Mouse (Mus musculus): ENCODE data around the gene Gp9.

Gp9 gene

GRCm38 (mm10) chr6:87777842-87778241 is at the start of gene Gp9:
Gene Gp9, plus strand, starts transcription at chr6:87778072.
- DNase-seq (ENCODE audit: low spot score in 2 of 2): no peak

GRCm38 (mm10) chr6:87728102-87728501 is 49.8 kb upstream of the Gp9 start:
- DNase-seq (ENCODE audit: low spot score in 2 of 2): no peak

GRCm38 (mm10) chr6:87730141-87730540 is 47.7 kb upstream of the Gp9 start:
- DNase-seq (ENCODE audit: low spot score in 2 of 2): no peak

GRCm38 (mm10) chr6:87730591-87731462 is 47.0 kb upstream of the Gp9 start, which contains the start of gene Efcc1:
Gene Efcc1, plus strand, starts transcription at chr6:87730869.
- DNase-seq (ENCODE audit: low spot score in 2 of 2): no peak

DNA sequence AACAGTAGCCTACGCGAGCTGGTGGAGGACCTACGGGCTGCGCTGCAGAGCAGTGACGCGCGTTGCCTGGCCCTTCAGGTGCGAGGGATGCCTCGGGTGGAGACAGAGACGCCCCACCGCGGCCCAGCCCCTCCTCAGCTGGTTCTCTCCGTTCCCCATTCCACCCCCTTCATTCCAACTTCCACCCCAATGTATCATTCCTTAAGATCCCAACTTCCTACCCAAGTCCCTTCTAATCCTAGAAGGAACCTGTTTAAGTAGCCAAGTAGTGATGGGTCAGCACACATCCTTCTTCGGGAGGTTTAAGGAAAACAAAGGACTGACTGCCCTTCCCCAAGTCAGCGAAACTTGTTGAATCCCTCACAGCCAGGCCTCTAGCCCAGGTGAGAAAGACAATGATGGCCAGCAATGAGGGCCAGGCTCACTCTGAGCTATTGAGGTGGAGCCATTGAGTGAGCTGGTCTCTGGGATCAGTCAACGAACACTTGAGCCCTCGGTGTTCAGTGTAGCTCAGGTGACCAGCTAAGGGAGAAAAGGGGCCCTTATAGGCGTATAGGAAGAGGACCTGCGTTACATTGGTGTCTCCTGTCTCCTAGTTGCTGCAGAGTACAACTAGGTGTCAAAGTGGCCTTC is 46.3 kb upstream of the Gp9 start:
- no peak for DNase-seq (ENCODE audit: low spot score in 2 of 2)

DNA sequence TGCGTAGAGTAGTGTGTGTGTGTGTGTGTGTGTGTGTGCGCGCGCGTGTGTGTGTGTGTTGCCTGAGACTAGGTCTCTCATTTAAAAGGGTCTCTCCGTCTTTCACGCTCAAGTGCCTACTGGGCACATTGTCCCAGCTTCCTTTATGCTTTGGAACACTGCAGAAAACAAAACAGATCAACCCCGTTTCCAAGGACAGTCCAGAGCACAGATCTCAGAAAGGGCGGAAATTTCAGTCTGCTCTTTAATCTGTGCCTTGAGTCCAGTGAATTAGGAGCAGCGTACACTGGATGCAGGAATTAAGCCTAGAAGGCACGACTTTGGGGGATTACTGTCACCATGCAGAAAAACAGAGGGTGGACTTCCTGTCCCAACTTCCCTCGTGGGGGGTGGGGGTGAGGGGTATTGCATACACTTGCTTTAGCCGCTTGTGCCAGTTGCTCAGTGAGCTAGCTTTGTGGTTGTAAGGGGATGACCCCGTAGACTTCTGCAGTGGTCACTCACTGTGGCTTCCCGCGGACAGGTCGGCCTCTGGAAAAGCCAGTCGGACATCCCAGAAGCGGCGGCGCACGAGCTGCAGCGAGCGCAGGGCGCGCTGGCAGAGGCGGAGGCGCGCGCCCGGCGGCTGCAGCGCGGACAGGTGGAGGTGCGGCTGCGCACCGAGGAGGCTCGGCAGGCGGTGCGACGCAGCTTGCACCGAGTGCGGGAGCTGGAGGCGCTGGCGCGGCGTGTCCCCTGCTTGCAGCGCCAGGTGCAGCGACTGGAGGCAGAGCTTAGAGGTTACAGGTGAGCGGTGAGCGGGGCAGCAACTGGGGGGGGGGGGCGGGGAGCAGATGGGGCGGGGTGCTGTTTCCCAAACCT is 45.5 kb upstream of the Gp9 start:
- DNase-seq (ENCODE audit: low spot score in 2 of 2): no peak

DNA sequence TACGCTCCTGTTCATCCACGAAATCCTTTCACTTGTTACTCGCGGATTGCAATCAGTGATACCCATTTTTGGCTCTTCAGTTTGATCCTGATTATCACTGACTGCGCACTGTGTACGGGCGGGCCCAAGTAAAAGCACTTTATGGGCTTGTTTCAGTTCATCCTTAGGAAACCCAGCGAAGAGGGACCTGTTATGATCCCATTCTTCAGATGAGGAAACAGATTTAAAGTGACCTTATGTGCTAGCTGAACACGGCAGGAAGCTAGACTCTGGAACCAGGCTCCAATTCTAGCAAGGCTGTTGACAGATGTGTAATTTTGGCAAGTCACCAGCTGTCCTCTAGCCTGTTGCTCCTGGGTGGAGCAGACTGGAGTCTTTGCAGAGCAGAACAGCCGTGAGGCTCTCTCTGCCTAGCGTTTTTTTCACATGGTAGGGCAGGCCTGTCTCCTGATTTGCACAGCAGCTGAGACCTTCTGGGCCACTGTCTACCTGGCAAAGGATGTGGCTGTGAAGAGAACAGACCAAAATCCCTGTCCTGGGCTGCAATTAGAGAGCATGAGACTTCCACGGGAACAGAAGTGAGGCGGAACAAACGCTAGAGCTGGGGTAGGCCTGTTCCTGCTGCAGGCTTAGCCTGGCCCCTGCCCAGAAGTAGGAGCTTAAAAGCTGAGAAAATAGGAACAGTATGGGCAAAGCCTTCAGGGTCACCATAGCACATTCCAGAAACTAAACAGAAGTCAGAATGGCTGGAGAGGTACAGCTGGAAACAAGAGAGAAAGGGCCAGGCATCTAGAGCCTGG is 44.5 kb upstream of the Gp9 start:
- no peak for DNase-seq (ENCODE audit: low spot score in 2 of 2)

- DNase-seq (ENCODE audit: low spot score in 2 of 2): no peak
Observed at GRCm38 (mm10) chr6:87734136-87734535, 43.7 kb upstream of the Gp9 start.

- no peak for DNase-seq (ENCODE audit: low spot score in 2 of 2)
Observed at GRCm38 (mm10) chr6:87736923-87737322, 40.9 kb upstream of the Gp9 start.

DNA sequence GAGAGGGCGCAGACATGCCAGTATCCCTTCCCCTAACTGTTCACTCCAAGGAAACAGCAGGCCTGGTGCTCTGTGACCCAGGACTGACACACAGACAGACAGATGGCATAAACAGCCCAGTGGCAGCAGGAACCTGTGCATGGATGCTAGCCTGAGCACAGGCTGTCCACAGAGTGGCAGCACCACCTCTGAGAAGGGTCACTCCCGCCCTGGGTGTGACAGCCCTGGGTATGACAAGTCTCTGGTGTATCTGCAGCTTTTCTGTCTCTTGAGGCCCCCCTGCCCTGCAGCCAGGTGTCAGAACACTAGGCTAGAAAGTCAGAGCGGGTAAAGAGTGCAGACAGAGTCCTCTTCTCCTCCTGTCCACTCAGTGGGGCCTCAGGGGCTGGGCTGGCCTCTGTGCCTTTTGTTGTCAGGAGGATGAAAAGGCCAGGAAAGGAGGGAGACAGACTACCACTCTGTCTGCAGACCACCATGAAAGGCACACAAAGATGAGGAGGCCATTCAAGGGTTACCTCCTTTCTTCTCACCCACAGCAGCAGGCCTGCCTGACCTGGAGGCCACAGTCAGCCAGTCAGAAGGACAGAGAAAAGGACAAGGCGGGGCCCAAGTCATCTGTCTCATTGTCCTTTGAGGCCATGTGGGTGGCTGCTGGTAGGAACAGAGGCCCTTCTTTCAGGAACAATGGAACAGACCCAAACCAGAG is 39.8 kb upstream of the Gp9 start:
- no peak for DNase-seq (ENCODE audit: low spot score in 2 of 2)

DNA sequence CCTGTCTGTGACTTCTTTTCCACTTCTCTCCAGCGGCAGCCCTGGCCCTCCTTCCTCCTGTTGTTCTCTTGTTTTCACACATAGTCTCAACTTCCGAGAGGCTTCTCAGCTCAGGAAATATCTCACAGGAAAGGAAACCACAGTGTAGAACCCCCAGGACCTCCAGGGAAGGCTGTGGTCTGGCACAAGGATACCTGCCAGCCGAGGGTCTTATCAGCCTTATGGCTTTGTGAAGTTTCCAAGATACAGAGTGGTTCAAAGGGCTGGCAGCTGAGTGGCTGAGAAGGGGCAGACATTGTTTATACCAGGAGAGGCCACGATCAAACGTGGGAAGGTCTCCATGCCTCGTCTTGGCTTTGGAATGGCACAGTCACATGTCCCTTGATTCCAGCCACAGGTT is 38.0 kb upstream of the Gp9 start:
- no peak for DNase-seq (ENCODE audit: low spot score in 2 of 2)

- DNase-seq (ENCODE audit: low spot score in 2 of 2): peak; percentile 29 to 47
Observed at GRCm38 (mm10) chr6:87740496-87740895, 37.4 kb upstream of the Gp9 start.

- DNase-seq (ENCODE audit: low spot score in 2 of 2): no peak
Observed at GRCm38 (mm10) chr6:87741978-87742377, 35.9 kb upstream of the Gp9 start.

DNA sequence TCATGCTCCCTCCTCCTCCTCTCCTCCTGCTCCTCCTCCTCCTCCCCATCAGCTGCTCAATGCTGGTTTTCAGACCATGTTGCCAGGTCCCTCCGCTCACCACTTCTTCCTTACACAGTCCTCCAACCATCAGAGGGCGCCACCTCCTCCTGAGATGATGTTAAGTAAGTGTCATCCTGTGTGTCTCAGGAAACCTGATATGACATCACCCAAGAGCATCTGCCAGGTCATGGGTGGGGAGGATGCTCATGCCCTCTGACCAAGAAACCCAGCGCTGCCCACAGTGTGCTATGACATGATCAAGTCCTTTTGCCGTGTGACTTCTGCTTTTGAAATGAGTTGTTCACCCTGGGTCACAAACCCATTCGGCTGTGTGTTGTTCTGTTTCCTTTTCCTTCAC is 35.1 kb upstream of the Gp9 start:
- peak in 1 of 2 experiments; percentile 37 for DNase-seq (ENCODE audit: low spot score in 2 of 2)

DNA sequence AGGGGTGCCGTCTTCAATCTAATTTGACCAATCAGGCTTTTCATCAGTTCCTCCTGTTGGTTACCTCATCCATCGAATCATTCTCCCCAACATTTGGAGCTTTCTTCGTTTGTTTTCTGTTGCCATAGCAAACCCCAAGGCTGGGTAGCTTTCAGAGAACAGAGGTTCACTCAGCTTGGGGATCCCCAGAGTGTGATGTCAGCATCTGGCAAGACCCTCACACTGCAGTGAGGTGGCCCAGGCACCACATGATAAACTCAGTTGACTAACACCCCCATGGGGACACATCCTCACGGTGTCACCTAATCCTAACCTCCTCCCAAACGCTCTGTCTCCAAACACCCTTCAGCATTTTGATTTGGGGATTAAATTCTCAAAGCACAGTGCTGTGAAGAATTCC is 34.6 kb upstream of the Gp9 start:
- DNase-seq (ENCODE audit: low spot score in 2 of 2): no peak

DNA sequence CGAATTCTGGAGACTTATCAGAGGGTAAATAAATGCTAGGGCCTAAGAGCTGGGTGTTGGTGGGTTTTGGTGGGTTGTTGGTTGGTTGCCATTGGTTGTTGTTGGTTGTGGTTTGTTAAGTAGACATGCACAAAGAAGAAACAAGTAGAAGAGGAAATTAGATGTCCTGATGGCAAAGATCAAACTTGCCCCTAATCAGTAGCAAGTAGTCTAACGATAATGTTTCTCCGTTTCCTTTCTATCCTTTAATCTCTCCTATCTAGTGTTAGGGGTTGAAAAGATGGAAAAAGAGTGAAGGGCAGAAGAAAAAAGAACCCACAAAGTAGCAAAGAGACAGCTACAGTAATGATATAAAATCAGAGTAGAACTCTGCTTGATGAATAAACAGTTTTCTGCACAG is 33.2 kb upstream of the Gp9 start:
- DNase-seq (ENCODE audit: low spot score in 2 of 2): no peak

DNA sequence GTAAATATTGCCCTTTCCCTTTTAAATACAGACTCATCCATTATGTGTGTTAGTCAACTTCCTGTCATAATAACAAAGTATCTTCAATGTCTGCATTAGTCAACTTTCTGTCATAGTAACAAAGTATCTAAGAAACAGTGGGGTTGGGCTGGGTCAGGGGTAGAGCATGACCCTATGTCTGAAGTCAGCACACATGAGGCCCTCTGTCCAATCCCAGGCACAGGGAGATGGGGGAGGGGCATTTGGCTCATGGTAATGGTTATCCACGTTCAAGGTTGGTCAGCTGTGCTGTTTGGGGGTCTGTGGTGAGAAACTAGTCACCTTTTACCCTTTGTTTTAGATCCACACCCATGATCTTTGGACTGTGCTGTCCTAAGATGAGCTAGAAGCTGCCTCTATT is 32.6 kb upstream of the Gp9 start:
- DNase-seq (ENCODE audit: low spot score in 2 of 2): no peak

DNA sequence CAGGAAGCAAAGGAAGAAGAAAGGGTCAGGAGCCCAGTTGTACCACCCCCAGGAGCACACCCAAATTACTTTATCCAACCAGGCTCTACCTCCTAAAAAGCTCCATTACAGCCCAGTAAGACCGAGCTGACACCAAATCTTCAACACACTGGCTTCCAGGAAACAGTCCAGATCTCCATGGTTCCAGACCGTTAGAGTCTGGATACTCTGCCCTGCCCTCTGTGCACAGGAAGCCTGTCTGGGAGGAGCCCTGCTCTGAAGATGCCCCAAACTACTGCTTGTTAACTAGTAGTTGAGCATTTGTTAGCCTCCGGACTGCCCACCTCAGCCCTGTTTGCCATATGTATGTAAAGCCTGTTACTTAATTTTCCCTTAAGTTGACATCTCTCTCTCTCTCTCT is 31.8 kb upstream of the Gp9 start:
- DNase-seq (ENCODE audit: low spot score in 2 of 2): no peak

DNA sequence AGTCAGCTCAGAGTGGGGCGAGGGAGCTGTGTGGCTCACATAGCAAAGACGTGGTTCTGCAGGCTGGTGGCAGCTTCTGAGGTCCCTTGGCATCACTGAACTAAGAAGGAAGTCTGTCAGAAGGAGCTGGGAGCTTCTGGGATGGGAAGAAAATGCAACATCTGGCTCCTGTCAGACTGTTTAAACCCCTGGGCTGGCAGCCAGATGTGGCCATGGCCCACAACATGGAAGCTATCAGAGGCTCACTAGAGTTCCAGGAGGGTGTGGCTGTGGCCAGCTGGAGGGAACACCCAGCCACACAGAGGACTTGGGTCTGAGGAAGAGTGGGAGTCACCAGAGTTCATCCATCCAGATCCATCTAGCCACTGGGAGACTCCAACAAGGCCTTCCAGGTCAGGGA is 31.0 kb upstream of the Gp9 start:
- DNase-seq (ENCODE audit: low spot score in 2 of 2): no peak

GRCm38 (mm10) chr6:87748078-87748477 is 29.8 kb upstream of the Gp9 start:
- DNase-seq (ENCODE audit: low spot score in 2 of 2): no peak

GRCm38 (mm10) chr6:87748531-87748930 is 29.3 kb upstream of the Gp9 start:
- DNase-seq (ENCODE audit: low spot score in 2 of 2): no peak
